Mouse (Mus musculus) stomach, postnatal 0 days (tissue): ENCODE results near the gene Slc25a51. TPM values are rescaled to one million over a fixed set of nuclear protein-coding genes. Genes with fewer than 3 reads are reported as not detected.

Experiments used
- ATAC-seq: fragments of 200-750 bp; cut with Nextera tagmentation; 2 replicates; pipeline ENCODE4 v1.8.0; 2017; ENCODE audit not compliant: low FRiP score, low TSS enrichment
- DNase-seq: peaks from one replicate; pipeline ENCODE4 v3.0.0-alpha.2; 2016; ENCODE audit warnings: low spot score
- H3K27ac ChIP-seq: fragments of 300-500 bp; sonication (generic); replicated peaks from 2 replicates; pipeline ENCODE4 v1.5.1; 2014; ENCODE audit warnings: mild to moderate bottlenecking, control low read depth
- H3K27me3 ChIP-seq: fragments of 300-500 bp; sonication (generic); 2 replicates; pipeline ENCODE4 v1.6.1; 2014; ENCODE audit warnings: low read length; ENCODE audit not compliant: control insufficient read depth, insufficient read depth
- H3K36me3 ChIP-seq: fragments of 300-500 bp; sonication (generic); 2 replicates; pipeline ENCODE4 v1.6.1; 2014; ENCODE audit warnings: low read length, mixed read lengths; ENCODE audit not compliant: control insufficient read depth, insufficient read depth
- H3K4me1 ChIP-seq: fragments of 300-500 bp; sonication (generic); replicated peaks from 2 replicates; pipeline ENCODE4 v1.6.1; 2014; ENCODE audit warnings: antibody characterized with exemption; ENCODE audit not compliant: control insufficient read depth, insufficient read depth
- H3K4me2 ChIP-seq: fragments of 300-500 bp; sonication (generic); replicated peaks from 2 replicates; pipeline ENCODE4 v1.6.1; 2014; ENCODE audit warnings: low read depth, mild to moderate bottlenecking, control low read depth, moderate library complexity
- H3K4me3 ChIP-seq: fragments of 300-500 bp; sonication (generic); 2 replicates; pipeline ENCODE4 v1.5.1; 2014; ENCODE audit warnings: low read depth, low read length, control low read depth
- H3K9ac ChIP-seq: fragments of 300-500 bp; sonication (generic); 2 replicates; pipeline ENCODE4 v1.6.1; 2014; ENCODE audit warnings: mild to moderate bottlenecking, low read length, control low read depth, mixed read lengths
- H3K9me3 ChIP-seq: fragments of 300-500 bp; sonication (generic); 2 replicates; pipeline ENCODE4 v1.6.1; 2016; ENCODE audit warnings: low read length; ENCODE audit not compliant: control insufficient read depth
- CTCF ChIP-seq: IDR thresholded peaks from 2 replicates; pipeline ENCODE4 v1.5.1; 2016; ENCODE audit warnings: antibody characterized with exemption, low read depth, mild to moderate bottlenecking, moderate library complexity
- EP300 ChIP-seq: optimal IDR thresholded peaks from 2 replicates; pipeline ENCODE3; 2016; ENCODE audit warnings: antibody characterized with exemption
- WGBS: fragments of 180-500 bp; shearing (Covaris S2); extraction: QIAGEN DNeasy Blood & Tissue Kit; methylation state at CpG from one replicate; pipeline ENCODE4 v1.1.7; 2014; 5-methylcytosine and 5-hydroxymethylcytosine counted together
- microRNA-seq: library from miRNA; unstranded; fragments of <30 nt; microRNA quantifications from one replicate; pipeline ENCODE4, GENCODE M21; 2016
- polyA plus RNA-seq: library from polyadenylated mRNA; unstranded; fragments of >200 nt; fragmentation: Nextera tagmentation; extraction: Ambion mirVana; gene quantifications from 2 replicates; pipeline ENCODE4 v1.2.1, GENCODE M21; 2015

Slc25a51 gene
- polyA plus RNA-seq, 1 experiment from 2014 or later = 40.5 TPM

GRCm38 (mm10) chr4:45376573-45376972 is 32.0 kb downstream of the Slc25a51 start:
- no peaks in the 10 kb centered on the region for H3K9me3 ChIP-seq
- H3K4me1 ChIP-seq = no peaks in the 10 kb centered on the region
- H3K27ac ChIP-seq = no peak overlapping the region
- no peaks in the 10 kb centered on the region for H3K27me3 ChIP-seq
- H3K36me3 ChIP-seq = peaks cover 20% of the 10 kb centered on the region
- WGBS = 77% methylated on average over 4 of the region's 4 CpGs
- H3K4me2 ChIP-seq = no peak overlapping the region
- no peak overlapping the region for H3K4me3 ChIP-seq
- no peak overlapping the region for H3K9ac ChIP-seq
- ATAC-seq (no peak), DNase-seq (no peak)
- no peak for TF ChIP-seq CTCF

GRCm38 (mm10) chr4:45374879-45375278 is 33.7 kb downstream of the Slc25a51 start:
- Histone ChIP-seq H3K4me1 (no peaks in the 10 kb centered on the region), H3K27ac (no peak overlapping the region), H3K9me3 (no peaks in the 10 kb centered on the region), H3K4me3 (no peak overlapping the region), H3K27me3 (no peaks in the 10 kb centered on the region), H3K4me2 (no peak overlapping the region), H3K9ac (no peak overlapping the region), H3K36me3 (peaks cover 20% of the 10 kb centered on the region)
- WGBS = 54% methylated on average over 5 of the region's 5 CpGs
- TF ChIP-seq CTCF (no peak), EP300 (no peak)
- no peak for DNase-seq
- no peak for ATAC-seq

DNA sequence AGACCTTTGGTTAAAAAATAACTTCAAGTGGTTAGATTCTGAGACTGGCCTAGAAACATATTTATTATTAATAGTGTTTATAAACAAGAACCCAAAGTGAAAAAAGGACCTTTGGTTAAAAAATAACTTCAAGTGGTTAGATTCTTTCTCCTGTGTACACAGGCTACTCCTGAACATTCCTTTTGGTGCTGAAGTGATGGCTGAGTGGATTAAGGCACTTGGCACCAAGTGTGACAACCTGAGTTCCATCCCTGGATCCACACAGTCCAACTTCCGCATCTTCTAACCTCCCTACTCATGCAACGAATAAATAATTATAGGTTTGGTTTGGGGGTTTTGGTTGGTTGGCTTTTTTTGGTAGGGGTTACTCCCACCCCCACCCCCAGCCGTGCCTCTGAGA is 37.3 kb downstream of the Slc25a51 start:
- TF ChIP-seq CTCF (no peak), EP300 (no peak)
- no peak overlapping the region for H3K9ac ChIP-seq
- ATAC-seq = no peak
- H3K27me3 ChIP-seq = no peaks in the 10 kb centered on the region
- peaks cover 14% of the 10 kb centered on the region for H3K36me3 ChIP-seq
- 93% methylated on average over 3 of the region's 3 CpGs for WGBS
- H3K27ac ChIP-seq = no peak overlapping the region
- DNase-seq = no peak
- H3K4me2 ChIP-seq = no peak overlapping the region
- H3K4me1 ChIP-seq = no peaks in the 10 kb centered on the region
- H3K4me3 ChIP-seq = no peak overlapping the region
- H3K9me3 ChIP-seq = no peaks in the 10 kb centered on the region

DNA sequence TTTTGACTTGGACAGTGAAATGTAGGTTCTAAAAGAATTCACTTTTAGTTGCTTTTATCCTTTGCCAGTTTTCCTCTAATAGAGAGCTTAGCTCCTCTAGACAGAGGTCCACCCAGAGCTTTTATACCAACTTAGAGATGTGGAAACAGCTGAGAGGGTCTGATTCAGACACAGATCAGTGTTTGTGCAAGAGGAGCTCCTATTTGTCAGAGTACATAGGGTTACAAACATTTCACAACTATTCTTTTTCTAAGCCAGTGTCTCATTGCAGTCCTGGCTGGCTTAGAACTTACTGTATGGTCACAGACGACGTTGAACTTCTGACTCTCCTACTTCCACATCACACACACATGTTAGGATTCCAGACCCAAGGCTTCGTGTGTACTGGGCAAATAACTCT is 51.9 kb downstream of the Slc25a51 start:
- Histone ChIP-seq H3K4me1 (no peaks in the 10 kb centered on the region), H3K9ac (no peak overlapping the region), H3K4me3 (no peak overlapping the region), H3K27ac (no peak overlapping the region), H3K27me3 (no peaks in the 10 kb centered on the region), H3K36me3 (0 out of 2 replicates have a peak, but pooled peaks cover 10% of the 10 kb centered on the region), H3K9me3 (no peaks in the 10 kb centered on the region), H3K4me2 (no peak overlapping the region)
- TF ChIP-seq CTCF = no peak
- TF ChIP-seq EP300 = no peak
- ATAC-seq = no peak
- no peak for DNase-seq
- WGBS = 83% methylated on average over 3 of the region's 3 CpGs

Small RNA genes within 50 kb of the gene (microRNA-seq; reads per million reads assigned to microRNA genes)
- gene Gm25692 = not detected

Other genes starting within 250 kb of the Slc25a51 start
- 1.1 and 1.3 TPM in 2 replicates for gene Frmpd1, start 223.9 kb downstream of the Slc25a51 start, polyA plus RNA-seq
- 10.7 and 10.9 TPM in 2 replicates for gene Trmt10b, start 111.6 kb downstream of the Slc25a51 start, polyA plus RNA-seq
- gene Dcaf10, start 66.7 kb downstream of the Slc25a51 start, polyA plus RNA-seq = 9.1 and 10.5 TPM in 2 replicates
- gene Exosc3, start 66.0 kb downstream of the Slc25a51 start, polyA plus RNA-seq = 41.5 and 43.7 TPM in 2 replicates
- 5.5 and 6.9 TPM in 2 replicates for gene Shb, start 123.7 kb upstream of the Slc25a51 start, polyA plus RNA-seq